Mouse (Mus musculus) heart, postnatal 0 days (tissue): ENCODE measurements around the gene Spata20.

Experiments
- CTCF ChIP-seq: IDR thresholded peaks from 2 replicates; pipeline ENCODE4 v1.5.1; 2016; ENCODE audit warnings: antibody characterized with exemption, control low read depth, low read depth
- EP300 ChIP-seq: IDR thresholded peaks from 2 replicates; pipeline ENCODE4 v1.6.1; 2016; ENCODE audit warnings: antibody characterized with exemption, low read depth

DNA sequence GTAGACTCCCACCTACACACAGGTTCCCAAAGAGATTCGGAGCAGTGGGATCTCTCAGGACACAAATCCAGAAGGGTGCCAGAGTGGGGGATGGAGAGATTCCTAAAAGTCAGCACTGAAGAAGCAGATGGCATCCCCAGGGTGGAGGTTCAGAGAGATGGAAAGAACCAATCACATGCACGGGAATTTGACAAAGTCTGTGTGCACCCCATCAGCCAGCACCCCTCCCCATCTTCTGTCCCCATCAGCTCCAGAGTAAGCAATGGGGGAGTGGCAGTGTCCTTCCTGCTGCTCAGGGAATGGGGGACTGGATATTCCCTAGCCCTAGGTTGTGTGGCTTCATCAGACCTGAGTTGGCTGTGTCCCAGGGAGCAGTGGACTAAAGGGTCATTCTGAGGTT lies 13.1 kb upstream of the Spata20 start:
- TF ChIP-seq CTCF = no peak
- no peak for TF ChIP-seq EP300
